Mouse (Mus musculus) heart, adult 2 months (tissue): Measurements from ENCODE around the gene Zbtb17.

ENCODE experiments used
- CTCF ChIP-seq: fragments of 200-600 bp; IDR thresholded peaks from 2 replicates; pipeline ENCODE4 v1.8.1; 2022; ENCODE audit warnings: antibody characterized with exemption, mild to moderate bottlenecking, moderate library complexity
- EP300 ChIP-seq: fragments of 200-500 bp; IDR thresholded peaks from 2 replicates; pipeline ENCODE4 v1.6.1; 2011; ENCODE audit warnings: low read depth, low read length, control low read depth; ENCODE audit not compliant: insufficient read depth

DNA sequence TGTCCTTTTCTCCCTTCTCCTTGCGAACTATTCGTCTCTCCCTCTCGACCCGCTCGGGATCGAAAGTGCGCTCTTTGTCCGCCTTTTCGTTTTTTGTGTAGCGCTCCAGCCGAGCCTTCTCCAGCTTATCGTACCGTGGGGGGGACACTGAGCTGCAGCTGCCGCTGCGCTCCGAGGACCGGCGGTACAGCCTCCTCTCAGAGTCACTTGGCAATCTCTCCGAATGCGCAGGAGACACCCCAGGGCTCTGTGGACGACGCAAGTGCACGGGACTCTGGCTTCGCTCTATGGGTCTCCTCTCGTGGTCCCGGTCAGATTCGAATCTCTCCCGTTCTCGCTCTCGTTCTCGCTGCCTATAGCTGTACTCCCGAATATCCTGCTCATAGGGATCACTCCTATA lies 34.3 kb downstream of the Zbtb17 start:
- TF ChIP-seq CTCF (no peak), EP300 (no peak)
